Mouse (Mus musculus) hindbrain, embryonic 15.5 days (tissue): ENCODE measurements around the gene Gpr19. TPM values are rescaled to one million over a fixed set of nuclear protein-coding genes. Genes with fewer than 3 reads are reported as not detected.

Source experiments
- ATAC-seq: fragments of 200-750 bp; cut with Nextera tagmentation; 2 replicates; pipeline ENCODE4 v1.8.0; 2017; ENCODE audit warnings: low read depth, moderate number of reproducible peaks, moderate TSS enrichment; ENCODE audit not compliant: low FRiP score
- H3K27ac ChIP-seq: fragments of 300-500 bp; sonication (generic); replicated peaks from 2 replicates; pipeline ENCODE4 v1.5.1; 2015; ENCODE audit warnings: mild to moderate bottlenecking, inconsistent platforms
- H3K27me3 ChIP-seq: fragments of 300-500 bp; sonication (generic); 2 replicates; pipeline ENCODE4 v1.6.1; 2015; ENCODE audit warnings: control low read depth, inconsistent platforms
- H3K36me3 ChIP-seq: fragments of 300-500 bp; sonication (generic); 2 replicates; pipeline ENCODE4 v1.6.1; 2015; ENCODE audit warnings: control low read depth, inconsistent platforms
- H3K4me1 ChIP-seq: fragments of 300-500 bp; sonication (generic); replicated peaks from 2 replicates; pipeline ENCODE4 v1.6.1; 2015; ENCODE audit warnings: control low read depth, inconsistent platforms
- H3K4me2 ChIP-seq: fragments of 300-500 bp; sonication (generic); 2 replicates; pipeline ENCODE4 v1.6.1; 2015; ENCODE audit warnings: moderate library complexity, mild to moderate bottlenecking, inconsistent platforms
- H3K4me3 ChIP-seq: fragments of 300-500 bp; sonication (generic); 2 replicates; pipeline ENCODE4 v1.5.1; 2015; ENCODE audit warnings: mild to moderate bottlenecking, inconsistent platforms
- H3K9ac ChIP-seq: fragments of 300-500 bp; sonication (generic); 2 replicates; pipeline ENCODE4 v1.6.1; 2015; ENCODE audit warnings: inconsistent platforms
- H3K9me3 ChIP-seq: fragments of 300-500 bp; sonication (generic); 2 replicates; pipeline ENCODE4 v1.6.1; 2016; ENCODE audit warnings: control low read depth, inconsistent platforms
- WGBS: fragments of 180-500 bp; shearing (Covaris S2); methylation state at CpG from one replicate; pipeline ENCODE4 v1.1.7; 2015; 5-methylcytosine and 5-hydroxymethylcytosine counted together
- polyA plus RNA-seq: library from polyadenylated mRNA; unstranded; fragments of >200 nt; fragmentation: Nextera tagmentation; extraction: Ambion mirVana; gene quantifications from 2 replicates; pipeline ENCODE4 v1.2.1, GENCODE M21; 2015

The Gpr19 gene
- polyA plus RNA-seq, 1 experiment from 2014 or later = 34.3 TPM

DNA sequence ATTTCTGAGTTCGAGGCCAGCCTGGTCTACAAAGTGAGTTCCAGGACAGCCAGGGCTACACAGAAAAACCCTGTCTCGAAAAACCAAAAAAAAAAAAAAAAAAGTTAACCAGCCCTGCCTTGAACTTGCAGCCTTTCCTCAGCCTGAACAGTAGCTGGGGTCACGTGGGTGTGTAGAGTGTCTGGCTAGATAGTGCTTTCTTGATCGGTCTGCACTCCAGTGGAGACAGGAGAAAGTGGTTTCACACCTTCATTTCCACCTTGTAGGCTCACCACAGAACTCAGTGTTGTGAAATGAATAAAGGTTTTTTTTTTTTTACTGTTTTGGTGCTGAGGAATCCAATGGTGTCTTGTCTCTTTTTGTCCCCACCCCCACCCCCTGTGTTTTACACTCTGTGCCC is 5.0 kb upstream of the Gpr19 start:
- no peaks in the 10 kb centered on the region for H3K27me3 ChIP-seq
- no peak overlapping the region for H3K4me3 ChIP-seq
- H3K36me3 ChIP-seq = no peaks in the 10 kb centered on the region
- ATAC-seq = no peak
- peaks cover 5% of the 10 kb centered on the region for H3K4me1 ChIP-seq
- H3K4me2 ChIP-seq = no peak overlapping the region
- H3K9me3 ChIP-seq = no peaks in the 10 kb centered on the region
- WGBS = 91% methylated on average over 4 of the region's 4 CpGs
- H3K27ac ChIP-seq = no peak overlapping the region
- H3K9ac ChIP-seq = no peak overlapping the region

DNA sequence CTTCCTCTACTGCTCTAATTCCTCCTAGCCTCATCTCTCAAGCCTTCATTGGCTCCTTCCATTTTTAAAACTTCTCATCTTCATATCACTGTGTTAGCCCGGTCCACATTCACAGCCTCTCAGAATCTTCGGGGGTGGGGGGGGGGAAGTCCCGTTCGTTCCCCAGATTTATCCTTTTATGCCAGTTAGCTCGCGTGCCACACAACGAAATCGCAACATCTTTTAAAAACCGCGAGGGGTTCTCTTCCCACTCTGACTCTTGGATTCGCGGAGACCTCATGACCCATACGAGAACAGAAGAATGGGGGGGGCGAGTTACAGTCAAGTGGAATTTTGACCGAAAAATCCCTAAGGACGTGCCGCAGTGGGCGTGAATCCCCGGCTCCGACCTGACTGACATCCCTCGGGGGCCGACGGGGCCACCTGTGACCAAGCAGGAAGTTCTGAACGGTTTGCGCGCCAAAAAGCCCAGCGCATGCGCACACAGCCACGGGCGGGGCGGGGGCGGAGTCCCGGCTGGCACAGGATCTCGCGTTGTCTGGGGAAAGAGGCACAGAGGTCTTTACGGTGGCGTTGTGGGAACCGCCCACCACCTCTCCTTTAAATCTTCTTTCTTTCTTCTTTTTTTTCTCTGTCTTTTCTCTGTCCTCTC is 809 bp downstream of the Gpr19 start:
- Histone ChIP-seq H3K4me3 (peak overlapping the region; percentile 71), H3K27me3 (no peaks in the 10 kb centered on the region), H3K36me3 (no peaks in the 10 kb centered on the region), H3K27ac (peak overlapping the region; percentile 100), H3K9me3 (no peaks in the 10 kb centered on the region), H3K9ac (peak overlapping the region; percentile 85), H3K4me2 (peak overlapping the region; percentile 89), H3K4me1 (peaks cover 14% of the 10 kb centered on the region)
- WGBS = under 1% methylated on average over 38 of the region's 38 CpGs
- ATAC-seq = peak; percentile 92

DNA sequence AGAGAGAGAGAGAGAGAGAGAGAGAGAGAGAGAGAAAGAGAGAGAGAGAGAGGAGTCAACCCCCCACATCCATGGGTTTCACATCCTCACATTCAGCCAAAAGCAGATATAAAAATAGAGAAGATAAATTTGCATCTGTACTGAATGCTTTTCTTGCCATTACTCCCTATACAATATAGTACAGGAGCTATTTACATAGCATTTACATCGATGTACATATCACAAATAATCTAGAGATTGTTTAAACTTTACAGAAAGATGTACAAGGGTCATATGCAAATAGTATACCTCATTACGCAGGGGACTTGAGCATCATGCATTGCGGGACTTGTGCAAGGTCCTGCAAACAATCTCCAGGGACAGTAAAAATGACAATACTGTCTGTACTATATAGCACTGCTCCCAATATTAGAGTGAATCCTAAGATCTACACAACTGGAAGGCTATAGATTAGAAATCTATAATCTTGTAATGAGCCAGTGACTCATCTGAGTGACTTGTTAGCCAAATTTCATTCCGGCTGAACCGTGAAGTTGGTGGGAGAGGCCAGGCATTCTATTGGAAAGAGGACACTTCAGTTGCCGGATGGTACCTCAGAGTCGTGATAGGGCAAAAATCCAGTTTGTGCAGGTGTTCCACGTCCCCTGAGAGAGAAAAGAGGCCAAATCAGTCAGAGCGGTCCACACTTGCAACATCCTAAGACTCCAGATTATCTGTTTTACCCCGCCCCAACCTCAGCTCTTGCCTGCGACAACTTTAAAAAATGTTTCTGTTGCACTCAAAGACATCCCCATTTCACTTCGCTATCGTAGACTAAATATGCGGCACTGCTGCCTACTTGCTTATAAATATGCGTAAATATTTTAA is 1.6 kb downstream of the Gpr19 start:
- ATAC-seq = no peak
- Histone ChIP-seq H3K36me3 (no peaks in the 10 kb centered on the region), H3K9me3 (no peaks in the 10 kb centered on the region), H3K27ac (no peak overlapping the region), H3K4me2 (peak overlapping the region; percentile 89), H3K4me3 (peak overlapping the region; percentile 71), H3K4me1 (peaks cover 14% of the 10 kb centered on the region), H3K9ac (peak overlapping the region; percentile 85), H3K27me3 (no peaks in the 10 kb centered on the region)
- 53% methylated on average over 15 of the region's 15 CpGs for WGBS

DNA sequence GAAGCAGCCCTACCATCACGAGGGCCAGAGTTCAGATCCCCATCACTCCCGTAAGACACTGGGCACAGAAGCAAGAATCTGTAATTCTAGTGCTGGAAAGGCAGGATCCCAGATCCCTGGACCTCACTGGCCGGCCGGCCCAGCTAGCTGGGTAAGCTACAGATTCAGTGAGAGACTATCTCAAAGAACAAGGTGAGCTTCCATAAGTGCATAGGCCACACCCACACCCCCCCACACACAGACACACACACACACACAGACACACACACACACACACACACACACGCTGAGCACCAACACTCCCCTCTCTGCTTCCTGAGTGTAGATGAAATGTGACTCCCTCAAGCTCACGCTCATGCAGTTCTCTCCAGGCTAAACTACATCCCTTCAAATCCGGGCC is 7.9 kb downstream of the Gpr19 start:
- no peak overlapping the region for H3K4me2 ChIP-seq
- no peak overlapping the region for H3K9ac ChIP-seq
- WGBS = 84% methylated on average over 7 of the region's 7 CpGs
- no peak overlapping the region for H3K27ac ChIP-seq
- no peaks in the 10 kb centered on the region for H3K36me3 ChIP-seq
- H3K9me3 ChIP-seq = no peaks in the 10 kb centered on the region
- peaks cover 29% of the 10 kb centered on the region for H3K4me1 ChIP-seq
- H3K4me3 ChIP-seq = no peak overlapping the region
- H3K27me3 ChIP-seq = no peaks in the 10 kb centered on the region
- ATAC-seq = no peak

DNA sequence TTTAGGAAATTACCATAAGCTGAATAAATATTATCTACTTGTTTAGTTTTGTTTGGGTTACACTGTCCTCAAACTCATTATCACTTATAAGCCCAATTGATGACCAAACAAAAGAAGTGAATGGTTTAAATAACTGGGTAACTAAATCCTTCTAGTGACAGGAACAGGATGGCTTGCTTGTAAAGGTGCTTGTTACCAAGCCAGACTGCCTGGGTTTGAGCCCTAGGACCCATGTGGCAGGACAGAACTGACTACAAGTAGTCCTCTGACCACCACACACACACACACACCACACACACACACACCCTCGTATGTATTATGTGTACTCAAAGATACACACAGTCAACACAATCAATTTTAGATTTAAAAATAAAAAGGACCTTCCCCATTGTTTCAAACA is 8.6 kb downstream of the Gpr19 start:
- ATAC-seq = no peak
- H3K4me2 ChIP-seq = no peak overlapping the region
- H3K27ac ChIP-seq = peak overlapping the region; percentile 96; the same call in 1 of the 2 replicates
- H3K9me3 ChIP-seq = no peaks in the 10 kb centered on the region
- WGBS = 88% methylated on average over 1 of the region's 1 CpGs
- no peaks in the 10 kb centered on the region for H3K27me3 ChIP-seq
- H3K4me3 ChIP-seq = no peak overlapping the region
- no peak overlapping the region for H3K9ac ChIP-seq
- H3K36me3 ChIP-seq = no peaks in the 10 kb centered on the region
- peaks cover 36% of the 10 kb centered on the region for H3K4me1 ChIP-seq

DNA sequence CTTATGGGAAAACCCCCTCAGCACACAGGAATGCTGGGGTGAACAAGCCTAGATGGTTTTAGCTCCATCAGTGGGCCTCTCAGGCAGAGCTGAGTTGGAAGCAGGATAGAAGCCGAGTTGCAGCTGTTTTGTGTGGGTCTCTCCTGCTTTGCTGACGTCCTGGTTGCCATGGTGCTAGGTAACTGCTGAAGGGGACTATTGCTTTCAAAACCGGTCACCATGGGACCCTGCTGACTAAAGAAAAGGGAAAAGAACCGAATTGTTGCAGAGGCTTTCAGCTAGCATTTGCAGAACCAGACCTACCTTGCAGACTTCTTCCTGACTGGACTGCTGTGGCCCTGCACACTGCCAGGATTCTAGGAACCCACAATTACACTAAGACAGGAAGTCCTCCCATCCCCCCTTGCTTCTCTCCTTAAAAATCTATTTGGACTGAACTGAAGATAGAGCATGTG is 9.8 kb downstream of the Gpr19 start:
- Histone ChIP-seq H3K4me3 (no peak overlapping the region), H3K9me3 (no peaks in the 10 kb centered on the region), H3K27ac (peak overlapping the region; percentile 96), H3K27me3 (no peaks in the 10 kb centered on the region), H3K9ac (0 out of 2 replicates have a peak overlapping the region, but pooled peaks have one; percentile 69), H3K36me3 (no peaks in the 10 kb centered on the region), H3K4me2 (peak overlapping the region; percentile 59), H3K4me1 (peaks cover 45% of the 10 kb centered on the region)
- ATAC-seq = peak; percentile 80
- 2% methylated on average over 4 of the region's 4 CpGs for WGBS

DNA sequence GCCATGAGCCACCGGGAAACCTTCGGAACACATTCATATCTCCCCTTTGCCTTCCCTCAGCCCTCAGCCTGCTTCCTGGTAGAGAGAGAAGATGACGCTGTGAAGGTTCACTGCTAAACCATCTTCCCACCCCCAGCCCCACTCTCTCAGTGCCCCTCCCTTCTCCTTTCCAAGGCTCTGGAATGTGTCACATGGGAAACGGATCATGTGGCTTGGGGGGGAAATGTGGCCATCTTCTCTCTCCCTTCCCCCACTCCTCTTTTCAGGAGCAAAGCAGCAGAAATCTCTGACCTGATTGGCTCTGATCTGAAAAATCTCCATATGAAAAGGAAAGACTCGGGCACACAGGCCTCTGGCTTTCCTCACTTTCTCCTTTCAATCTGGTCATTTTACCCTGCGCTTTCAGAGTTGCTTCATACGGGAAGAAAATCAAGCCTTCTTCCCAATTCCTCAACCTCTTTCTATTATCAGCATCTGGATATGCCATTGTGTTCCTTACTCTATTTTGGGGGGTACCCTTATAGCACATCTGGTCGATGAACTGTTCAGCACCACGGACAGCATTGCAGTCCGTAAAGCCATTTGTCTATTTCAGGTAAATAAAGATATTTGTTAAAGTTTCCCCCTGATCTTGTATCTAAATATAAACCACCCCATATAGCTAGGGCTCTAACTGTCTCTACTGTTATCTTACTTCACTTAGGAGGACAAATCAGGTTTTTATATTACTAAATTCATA is 10.5 kb downstream of the Gpr19 start:
- no peaks in the 10 kb centered on the region for H3K36me3 ChIP-seq
- peak overlapping the region; percentile 96 for H3K27ac ChIP-seq
- 2% methylated on average over 10 of the region's 10 CpGs for WGBS
- no peaks in the 10 kb centered on the region for H3K27me3 ChIP-seq
- H3K4me2 ChIP-seq = peak overlapping the region; percentile 59
- peak; percentile 93 for ATAC-seq
- H3K4me1 ChIP-seq = peaks cover 46% of the 10 kb centered on the region
- peak overlapping the region; percentile 66 for H3K4me3 ChIP-seq
- H3K9me3 ChIP-seq = no peaks in the 10 kb centered on the region
- H3K9ac ChIP-seq = peak overlapping the region; percentile 69

DNA sequence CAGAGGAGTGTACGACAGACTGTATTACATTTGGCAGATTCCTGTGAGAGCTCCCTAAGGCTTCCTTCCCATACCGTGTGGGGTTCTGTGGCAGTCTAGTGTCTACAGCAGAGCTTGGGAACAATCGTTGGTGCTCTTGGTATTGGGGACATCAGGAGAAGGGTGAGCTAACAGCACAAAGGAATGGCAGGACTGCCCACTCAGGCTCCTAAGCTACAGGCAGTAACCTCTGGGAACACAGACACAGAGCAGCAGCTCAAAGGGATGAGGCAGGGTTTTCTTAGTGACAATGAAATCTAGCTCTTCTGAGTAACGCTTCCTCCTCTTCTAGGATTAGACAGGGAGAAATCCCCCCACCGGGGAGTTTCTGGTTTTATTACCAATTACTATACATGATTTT is 11.4 kb downstream of the Gpr19 start:
- H3K27me3 ChIP-seq = no peaks in the 10 kb centered on the region
- no peaks in the 10 kb centered on the region for H3K9me3 ChIP-seq
- peak overlapping the region; percentile 69 for H3K9ac ChIP-seq
- peaks cover 46% of the 10 kb centered on the region for H3K4me1 ChIP-seq
- H3K4me3 ChIP-seq = peak overlapping the region; percentile 66
- no peaks in the 10 kb centered on the region for H3K36me3 ChIP-seq
- 4% methylated on average over 5 of the region's 5 CpGs for WGBS
- ATAC-seq = peak; percentile 27
- H3K4me2 ChIP-seq = peak overlapping the region; percentile 59
- peak overlapping the region; percentile 96 for H3K27ac ChIP-seq

DNA sequence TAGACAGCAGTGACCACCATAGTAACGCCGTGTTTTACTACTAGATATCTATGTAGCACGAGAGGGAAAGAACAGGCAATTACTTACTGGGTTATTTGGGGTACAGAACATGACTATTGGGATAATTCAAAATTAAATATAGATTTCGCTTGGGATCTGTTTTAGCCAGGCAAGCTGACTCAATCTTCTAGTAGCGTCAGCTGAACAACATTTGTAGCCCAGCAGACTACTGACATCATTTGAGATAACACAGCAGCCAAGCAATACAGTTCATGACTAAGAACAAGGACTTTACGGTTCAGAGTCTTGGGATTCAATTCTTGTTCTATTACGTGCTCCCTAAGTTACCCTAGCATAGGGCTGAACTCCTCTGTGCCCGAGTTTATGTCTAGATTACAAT is 11.9 kb downstream of the Gpr19 start:
- no peaks in the 10 kb centered on the region for H3K27me3 ChIP-seq
- H3K4me1 ChIP-seq = peaks cover 49% of the 10 kb centered on the region
- 53% methylated on average over 8 of the region's 8 CpGs for WGBS
- H3K9ac ChIP-seq = peak overlapping the region; percentile 69
- peak overlapping the region; percentile 66 for H3K4me3 ChIP-seq
- no peak for ATAC-seq
- no peaks in the 10 kb centered on the region for H3K36me3 ChIP-seq
- H3K4me2 ChIP-seq = peak overlapping the region; percentile 59
- H3K9me3 ChIP-seq = no peaks in the 10 kb centered on the region
- peak overlapping the region; percentile 96 for H3K27ac ChIP-seq

DNA sequence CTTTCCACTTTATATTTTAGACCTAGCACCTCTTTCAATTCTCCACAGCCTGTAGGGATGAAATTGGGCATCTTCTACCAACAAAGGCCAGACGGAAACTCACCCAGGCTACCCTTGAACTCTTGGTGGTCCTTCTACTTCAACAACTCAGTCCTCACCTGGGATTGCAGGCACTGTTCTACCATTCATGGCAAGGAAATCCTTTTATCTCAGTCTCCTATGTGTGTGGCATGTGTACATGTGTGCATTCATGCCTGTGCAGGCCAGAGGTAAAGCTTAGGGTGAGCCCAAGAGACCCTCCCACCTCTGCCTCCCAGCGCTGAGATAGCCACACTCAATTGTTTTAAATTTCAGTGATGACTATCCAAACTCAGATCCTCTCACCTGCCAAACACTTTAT is 12.9 kb downstream of the Gpr19 start:
- 94% methylated on average over 2 of the region's 2 CpGs for WGBS
- no peak for ATAC-seq
- no peaks in the 10 kb centered on the region for H3K9me3 ChIP-seq
- H3K27ac ChIP-seq = no peak overlapping the region
- no peaks in the 10 kb centered on the region for H3K27me3 ChIP-seq
- H3K4me3 ChIP-seq = peak overlapping the region; percentile 66
- peak overlapping the region; percentile 59 for H3K4me2 ChIP-seq
- peaks cover 58% of the 10 kb centered on the region for H3K4me1 ChIP-seq
- no peaks in the 10 kb centered on the region for H3K36me3 ChIP-seq
- H3K9ac ChIP-seq = 0 out of 2 replicates have a peak overlapping the region, but pooled peaks have one; percentile 28

DNA sequence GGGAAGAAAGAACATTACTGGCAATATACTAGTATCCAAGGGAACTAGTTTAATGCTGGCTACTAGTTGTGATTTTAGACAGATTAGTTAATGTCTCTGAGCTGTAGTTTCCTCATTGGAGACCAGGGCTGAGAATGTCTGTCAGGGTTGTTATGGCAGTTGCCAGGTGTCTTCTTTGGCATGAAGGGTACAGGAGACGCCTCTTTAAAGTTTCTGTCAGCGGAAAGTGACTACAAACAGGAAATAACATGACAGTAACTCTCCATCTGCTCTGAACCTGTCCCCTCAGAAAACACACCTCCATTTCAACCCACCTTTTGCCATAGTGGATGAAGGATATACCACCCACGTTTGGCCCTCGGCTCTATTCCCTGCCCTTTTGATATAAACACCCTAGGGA is 14.7 kb downstream of the Gpr19 start:
- no peaks in the 10 kb centered on the region for H3K9me3 ChIP-seq
- peaks cover 56% of the 10 kb centered on the region for H3K4me1 ChIP-seq
- WGBS = 87% methylated on average over 4 of the region's 4 CpGs

DNA sequence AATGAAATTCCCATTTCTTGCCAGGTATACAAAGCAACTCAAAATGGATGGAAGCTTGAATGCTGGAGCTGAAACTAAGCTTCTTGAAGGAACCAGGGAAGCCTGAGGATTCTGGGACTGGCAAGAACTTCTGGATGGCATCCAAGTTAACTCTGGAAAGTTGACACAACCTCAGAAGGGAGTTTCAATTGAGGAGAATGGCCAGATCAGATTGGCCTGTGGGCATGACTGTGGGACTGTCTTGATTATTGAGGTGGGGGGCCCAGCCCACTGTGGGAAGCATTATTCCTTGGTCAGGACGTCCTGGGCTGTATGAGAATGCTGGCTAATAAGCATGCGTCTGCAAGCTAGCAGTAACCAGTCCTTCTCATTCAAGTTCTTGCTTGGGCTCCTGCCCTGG is 18.3 kb downstream of the Gpr19 start:
- Histone ChIP-seq H3K36me3 (peaks cover 7% of the 10 kb centered on the region; the same call in 1 of the 2 replicates), H3K27ac (no peak overlapping the region), H3K9me3 (no peaks in the 10 kb centered on the region), H3K4me1 (peaks cover 32% of the 10 kb centered on the region), H3K4me3 (no peak overlapping the region), H3K9ac (no peak overlapping the region), H3K4me2 (no peak overlapping the region), H3K27me3 (no peaks in the 10 kb centered on the region)
- 64% methylated on average over 2 of the region's 2 CpGs for WGBS
- no peak for ATAC-seq

More for the DNA sequence above, 14.7 kb downstream of the Gpr19 start:
- ATAC-seq = no peak
- H3K27ac ChIP-seq = no peak overlapping the region
- H3K9ac ChIP-seq = no peak overlapping the region
- no peak overlapping the region for H3K4me2 ChIP-seq
- H3K27me3 ChIP-seq = no peaks in the 10 kb centered on the region
- H3K36me3 ChIP-seq = no peaks in the 10 kb centered on the region
- H3K4me3 ChIP-seq = no peak overlapping the region
